Mouse (Mus musculus): ENCODE measurements around the gene Siva1.

Gene Siva1

DNA sequence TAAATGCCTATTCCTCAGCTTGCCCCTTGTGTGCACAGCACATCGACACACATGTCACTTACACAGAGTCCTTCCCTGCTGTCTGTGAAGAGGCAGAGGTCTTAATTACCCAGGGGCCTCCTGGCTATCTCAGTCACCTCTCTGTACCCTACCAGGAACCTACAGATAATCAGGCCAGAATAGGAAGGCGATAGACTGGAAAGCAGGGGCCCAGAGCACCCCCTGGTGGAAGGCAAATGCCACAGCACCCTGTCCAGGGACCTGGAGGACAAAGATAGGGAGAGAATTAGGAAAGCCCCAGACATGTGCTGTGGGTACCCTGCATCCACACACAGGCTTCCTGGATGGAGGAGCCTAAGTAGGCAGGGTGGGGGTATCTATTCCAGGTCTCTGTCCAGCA lies 20.7 kb upstream of the Siva1 start:
- DNase-seq (ENCODE audit: low spot score in 2 of 2): peak in 1 of 2 experiments; percentile 64

DNA sequence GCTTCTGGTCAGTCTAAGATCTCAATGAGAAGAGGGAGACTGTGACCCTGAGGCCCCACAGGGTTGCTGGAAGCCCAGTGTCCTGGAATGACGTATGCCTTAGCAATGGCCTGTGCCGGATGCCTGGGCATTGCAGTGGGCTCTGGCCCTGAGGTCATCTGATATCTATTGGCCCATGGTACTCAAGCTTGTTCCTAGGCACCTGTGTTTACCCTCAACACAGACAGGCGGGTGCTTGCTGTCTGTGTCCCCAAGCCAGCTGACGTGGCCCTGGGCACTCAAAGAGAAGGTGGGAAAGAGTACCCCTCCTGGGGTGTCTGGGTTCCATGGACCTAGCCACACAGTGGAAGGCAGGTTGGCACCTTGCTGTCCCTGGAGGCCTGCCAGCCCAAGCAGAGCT lies 18.8 kb upstream of the Siva1 start:
- DNase-seq (ENCODE audit: low spot score in 2 of 2): no peak

GRCm38 (mm10) chr12:112626455-112626854 lies 18.0 kb upstream of the Siva1 start:
- no peak for DNase-seq (ENCODE audit: low spot score in 2 of 2)

DNA sequence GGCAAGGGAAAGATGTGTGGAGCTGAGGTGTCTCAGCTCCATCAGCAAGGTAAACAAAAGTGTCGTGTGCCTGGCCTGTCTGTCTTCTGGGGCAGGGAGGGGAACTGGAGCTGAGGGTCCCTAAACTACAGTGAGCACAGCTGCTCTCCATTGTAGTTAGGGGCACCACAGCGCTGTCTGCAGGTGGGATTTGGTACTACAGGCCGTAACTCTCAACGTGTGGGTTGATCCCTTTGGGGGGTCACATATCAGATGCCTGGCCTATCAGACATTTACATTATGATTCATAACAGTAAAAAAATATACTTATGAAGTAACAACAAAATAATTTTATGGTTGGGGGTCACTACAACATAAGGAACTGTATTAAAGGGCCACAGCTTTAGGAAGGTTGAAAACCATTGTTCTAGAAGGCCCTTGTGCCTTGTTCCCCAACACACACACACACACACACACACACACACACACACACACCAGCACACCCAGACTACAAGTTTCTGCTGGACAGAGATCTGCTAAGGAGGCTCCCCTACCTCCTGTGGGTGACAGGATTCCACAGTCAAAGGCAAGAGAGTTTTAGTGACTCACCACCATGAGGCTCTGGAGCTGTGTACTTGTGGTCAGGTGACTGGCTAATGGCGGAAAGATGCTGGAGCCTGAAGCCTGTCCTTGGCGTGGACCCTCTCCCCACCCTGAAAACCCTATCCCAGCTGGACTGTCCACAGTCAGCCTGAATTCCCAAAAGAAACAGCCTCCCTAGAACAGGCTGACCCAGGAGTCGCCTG lies 17.2 kb upstream of the Siva1 start:
- no peak for DNase-seq (ENCODE audit: low spot score in 2 of 2)

DNA sequence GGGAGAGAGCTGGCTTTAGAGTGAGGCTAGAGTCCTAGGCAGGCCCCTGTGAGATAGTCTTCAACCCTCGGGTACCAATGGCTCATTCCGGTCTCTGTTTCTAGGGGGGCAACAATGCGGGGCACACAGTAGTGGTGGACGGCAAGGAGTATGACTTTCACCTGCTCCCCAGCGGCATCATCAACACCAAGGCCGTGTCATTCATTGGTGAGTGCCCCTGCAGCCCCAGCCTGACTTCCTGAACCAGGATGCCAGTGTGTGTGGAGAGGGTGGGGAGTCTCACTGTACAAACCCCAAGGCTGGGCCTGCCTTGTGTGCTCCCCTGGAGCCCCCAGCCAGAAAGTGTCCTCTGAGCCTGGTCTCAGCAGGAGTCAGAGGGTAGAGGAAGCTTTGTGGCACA lies 16.3 kb upstream of the Siva1 start:
- DNase-seq (ENCODE audit: low spot score in 2 of 2): no peak

DNA sequence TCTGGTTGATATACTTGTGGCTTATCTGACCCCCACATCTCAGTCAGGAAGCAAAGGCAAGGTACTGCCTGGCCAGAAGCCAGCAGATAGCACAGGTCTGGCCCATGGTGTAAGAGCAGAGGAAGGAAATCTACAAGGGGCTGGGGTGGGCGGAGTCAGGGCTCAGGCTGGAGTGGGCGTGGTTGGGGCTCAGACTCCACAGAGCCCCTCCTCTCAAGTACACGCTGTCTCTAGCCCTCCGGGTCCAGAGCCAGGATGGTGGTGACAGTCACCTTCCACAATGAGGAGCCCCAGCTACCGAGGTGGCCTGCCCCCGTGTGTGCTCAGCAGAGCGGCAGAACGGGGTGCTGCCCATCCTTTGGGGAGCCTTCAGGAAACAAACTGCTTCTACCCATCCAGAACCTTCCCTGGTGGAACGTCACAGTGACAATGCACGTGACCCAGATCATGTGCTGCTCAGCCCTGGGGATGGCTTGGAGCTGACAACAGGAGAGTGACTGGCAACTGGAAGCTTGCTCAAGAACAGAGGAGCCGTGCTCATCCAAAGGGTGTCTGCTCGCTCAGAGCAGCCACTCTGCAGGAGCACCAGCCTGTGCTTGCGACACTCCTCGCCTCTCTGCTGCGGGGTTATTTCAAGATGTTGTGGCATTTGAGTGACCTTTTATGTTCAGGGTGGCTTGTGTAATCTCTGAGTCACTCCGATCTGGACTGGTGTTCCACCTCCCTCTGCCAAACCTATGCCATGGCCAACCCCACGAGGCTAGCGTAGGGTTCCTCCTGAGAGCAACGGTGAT lies 15.4 kb upstream of the Siva1 start:
- DNase-seq (ENCODE audit: low spot score in 2 of 2): peak; percentile 67 to 80

DNA sequence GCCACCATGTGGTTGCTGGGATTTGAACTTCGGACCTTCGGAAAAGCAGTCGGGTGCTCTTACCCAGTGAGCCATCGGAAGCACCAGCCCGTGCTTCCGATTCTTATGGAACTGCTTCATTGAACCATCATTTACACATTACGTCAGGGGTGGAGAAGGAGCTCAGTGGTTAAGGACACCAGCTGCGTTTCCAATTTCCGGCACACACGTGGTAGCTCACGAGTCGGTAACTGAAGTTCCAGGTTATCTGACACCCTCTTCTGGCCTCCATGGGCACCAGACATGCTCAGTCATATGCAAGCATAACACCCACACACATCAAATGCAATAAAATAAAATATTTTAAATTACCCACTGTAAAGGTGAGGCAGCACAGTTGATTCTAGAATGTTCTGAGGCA lies 14.4 kb upstream of the Siva1 start:
- no peak for DNase-seq (ENCODE audit: low spot score in 2 of 2)

DNA sequence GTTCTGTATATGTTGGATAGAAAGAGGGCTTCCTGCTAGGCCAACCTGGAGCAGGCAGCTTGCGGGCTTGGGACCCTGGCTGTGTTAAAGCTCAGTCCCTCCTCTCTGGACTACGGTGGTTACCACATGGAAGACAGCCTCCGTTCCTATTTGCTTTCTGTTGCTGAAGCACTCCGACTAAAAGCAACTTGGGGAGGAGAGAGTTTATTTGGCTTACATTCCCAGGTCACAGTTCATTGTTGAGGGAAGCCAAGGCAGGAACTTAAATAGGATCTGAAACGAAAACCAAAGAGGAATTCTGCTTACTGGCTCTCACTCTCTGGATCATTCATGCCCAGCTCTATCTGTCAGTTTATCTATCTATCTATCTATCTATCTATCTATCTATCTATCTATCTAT lies 13.7 kb upstream of the Siva1 start:
- no peak for DNase-seq (ENCODE audit: low spot score in 2 of 2)

GRCm38 (mm10) chr12:112631472-112631871 lies 13.0 kb upstream of the Siva1 start:
- DNase-seq (ENCODE audit: low spot score in 2 of 2): no peak

DNA sequence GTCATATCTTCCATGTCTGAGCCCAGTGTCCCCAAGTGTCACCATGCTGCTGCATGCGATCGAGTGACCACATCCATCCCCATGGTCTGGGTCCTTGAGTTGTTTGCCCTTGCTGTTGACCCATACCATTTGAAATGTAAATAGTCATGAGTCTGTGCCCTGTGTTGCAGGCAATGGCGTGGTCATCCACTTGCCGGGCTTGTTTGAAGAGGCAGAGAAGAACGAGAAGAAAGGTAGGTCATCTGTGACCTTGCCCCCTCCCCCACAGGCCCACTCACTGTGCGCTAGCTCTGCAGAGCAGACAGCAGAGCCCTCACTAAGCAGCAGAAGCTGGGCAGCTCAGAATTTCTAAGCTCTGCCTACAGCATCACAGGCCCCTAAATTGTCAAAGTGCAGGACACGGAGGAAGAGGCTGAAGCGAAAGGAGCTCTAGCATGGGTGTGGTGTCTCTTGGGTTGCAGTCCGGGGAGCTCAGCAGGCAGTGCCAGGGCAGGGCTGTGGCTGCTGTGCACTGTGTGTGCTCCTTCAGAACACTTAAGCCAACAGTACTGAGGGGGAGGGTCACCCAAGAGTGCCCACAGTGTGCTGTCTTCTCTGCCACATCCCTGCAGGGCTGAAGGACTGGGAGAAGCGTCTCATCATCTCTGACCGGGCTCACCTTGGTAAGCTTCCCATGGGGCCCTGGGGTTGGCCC lies 12.2 kb upstream of the Siva1 start:
- DNase-seq (ENCODE audit: low spot score in 2 of 2): no peak

DNA sequence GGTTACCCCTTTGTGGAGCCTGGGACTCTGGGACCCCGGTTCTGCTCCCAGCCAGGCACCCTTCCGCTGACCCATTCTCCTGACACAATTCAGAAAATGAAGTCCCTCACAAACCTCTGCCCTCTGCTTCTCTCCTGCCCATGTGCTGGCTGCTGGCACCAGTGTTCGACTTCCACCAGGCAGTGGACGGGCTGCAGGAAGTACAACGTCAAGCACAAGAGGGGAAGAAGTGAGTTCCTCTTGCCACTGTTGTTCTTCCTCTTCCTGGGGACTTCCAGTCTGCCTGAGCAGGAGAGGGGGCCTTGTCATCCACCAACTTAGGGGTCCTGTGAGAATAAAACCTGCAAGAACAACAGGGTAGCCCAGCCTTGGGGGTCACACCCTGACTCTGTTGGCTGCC lies 11.6 kb upstream of the Siva1 start:
- DNase-seq (ENCODE audit: low spot score in 2 of 2): no peak

DNA sequence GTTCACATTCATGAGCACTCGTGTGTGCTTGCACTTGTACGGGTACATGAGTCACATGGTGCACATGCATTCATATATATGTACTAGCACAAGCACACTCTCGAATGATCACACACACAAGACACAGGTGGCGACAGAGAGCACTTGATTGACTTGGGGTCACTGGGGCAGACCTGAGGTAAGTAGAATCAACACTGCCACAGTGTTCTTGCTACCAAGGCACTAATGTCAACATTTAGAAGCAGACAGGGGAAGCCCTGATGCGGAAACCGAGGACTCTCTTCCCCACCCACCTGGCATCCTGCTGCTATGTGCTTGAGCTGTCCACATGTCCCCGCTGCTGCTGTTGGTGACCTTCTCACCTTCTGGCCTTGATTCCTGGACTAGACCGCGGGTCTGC lies 10.8 kb upstream of the Siva1 start:
- DNase-seq (ENCODE audit: low spot score in 2 of 2): no peak

DNA sequence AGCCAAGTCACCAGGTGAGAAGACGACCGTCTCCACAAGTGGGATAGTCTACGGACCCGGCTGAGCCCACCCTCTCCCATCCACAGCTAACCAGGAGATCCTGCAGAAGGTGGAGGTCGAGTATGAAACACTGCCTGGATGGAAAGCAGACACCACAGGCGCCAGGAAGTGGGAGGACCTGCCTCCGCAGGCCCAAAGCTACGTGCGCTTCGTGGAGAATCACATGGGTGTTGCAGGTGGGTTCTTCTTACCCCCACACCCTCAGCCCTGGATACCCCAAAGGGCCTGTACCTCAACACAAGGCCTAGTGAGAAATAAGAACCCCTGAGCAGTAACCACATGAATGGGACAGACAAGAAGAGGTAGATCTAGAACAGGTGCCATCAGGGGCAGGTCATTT lies 5.0 kb upstream of the Siva1 start:
- no peak for DNase-seq (ENCODE audit: low spot score in 2 of 2)

GRCm38 (mm10) chr12:112643126-112643525 lies 1.4 kb upstream of the Siva1 start:
- DNase-seq (ENCODE audit: low spot score in 2 of 2): no peak

GRCm38 (mm10) chr12:112644855-112645506 lies 502 bp downstream of the Siva1 start:
- no peak for DNase-seq (ENCODE audit: low spot score in 2 of 2)

DNA sequence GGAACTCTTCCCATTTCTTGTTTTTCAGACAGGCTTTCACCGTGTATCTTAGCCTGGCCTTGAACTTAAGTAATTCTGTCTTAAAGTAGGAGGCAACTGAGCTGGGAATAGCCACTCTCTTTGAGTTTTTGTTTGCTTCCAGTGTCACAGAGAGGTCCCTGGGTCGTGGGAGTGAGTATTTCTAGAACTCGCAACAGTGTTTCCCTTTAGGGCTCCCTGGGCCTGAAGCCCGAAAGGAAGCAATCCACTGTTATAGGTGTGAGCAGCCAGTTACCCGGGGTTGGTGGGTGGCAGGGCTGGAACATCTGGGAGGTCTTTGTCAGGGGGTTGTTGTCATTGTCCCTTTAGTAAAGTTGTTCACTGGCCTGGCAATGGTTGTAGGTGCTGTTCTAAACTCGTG lies 1.7 kb downstream of the Siva1 start:
- no peak for DNase-seq (ENCODE audit: low spot score in 2 of 2)

DNA sequence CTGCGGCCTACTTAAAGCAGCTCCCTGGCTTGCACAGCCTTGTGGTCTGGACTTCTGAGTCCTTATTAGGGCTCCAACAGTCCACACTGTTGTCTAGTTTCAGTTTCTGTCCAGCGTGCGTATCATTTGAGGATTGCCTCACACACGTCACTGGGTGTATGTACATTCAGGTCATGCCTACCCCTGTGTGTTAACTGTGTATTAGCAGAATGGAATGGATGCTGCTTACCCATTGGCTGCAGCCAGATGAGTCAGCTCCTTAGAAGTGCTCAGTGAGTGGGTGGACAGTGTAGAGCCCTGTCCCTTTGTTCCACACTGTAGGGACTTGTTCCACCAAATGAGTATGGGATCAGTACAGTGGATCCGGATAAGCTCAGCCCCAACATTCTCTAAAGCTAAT lies 3.6 kb downstream of the Siva1 start:
- DNase-seq (ENCODE audit: low spot score in 2 of 2): no peak

GRCm38 (mm10) chr12:112651778-112652439 lies 7.4 kb downstream of the Siva1 start:
- no peak for DNase-seq (ENCODE audit: low spot score in 2 of 2)

- DNase-seq (ENCODE audit: low spot score in 2 of 2): peak; percentile 68 to 86
Measured at GRCm38 (mm10) chr12:112653157-112653824, 8.8 kb downstream of the Siva1 start.

GRCm38 (mm10) chr12:112654076-112654475 lies 9.6 kb downstream of the Siva1 start:
- DNase-seq (ENCODE audit: low spot score in 2 of 2): no peak

GRCm38 (mm10) chr12:112658619-112659018 lies 14.1 kb downstream of the Siva1 start:
- DNase-seq (ENCODE audit: low spot score in 2 of 2): no peak

Data from heart, adult 9 months (tissue).